Comparison of ENCODE assay signal across 30 mouse cellular contexts in genomic region chr14:118426562-118426961, GRCm38 (mm10).
"Had no signal": no experiment of that assay in that cellular context is flagged by ENCODE, and none has a peak within 500 bp of the region (broad histone marks: within the 10 kb centered on the region; RNA-seq: fewer than 3 reads in every experiment).

No protein-coding gene starts in this region.

- H3K9me3 ChIP-seq: heart, embryonic 12.5 days; heart, embryonic 13.5 days; heart, embryonic 15.5 days; hindbrain, embryonic 10.5 days; hindbrain, embryonic 12.5 days; hindbrain, embryonic 13.5 days; hindbrain, embryonic 15.5 days; intestine, embryonic 15.5 days; kidney, embryonic 15.5 days had no signal

- H3K4me2 ChIP-seq: heart, embryonic 12.5 days; heart, embryonic 13.5 days; heart, embryonic 15.5 days; hindbrain, embryonic 12.5 days; hindbrain, embryonic 13.5 days; hindbrain, embryonic 14.5 days; hindbrain, embryonic 15.5 days; intestine, embryonic 15.5 days; kidney, embryonic 15.5 days had no signal

- DNase-seq: heart, postnatal 10 days; heart, postnatal 14 days; heart, postnatal 36 days; heart, postnatal 4 days; kidney, adult 11 months; kidney, adult 18-20 months; kidney, adult 2 months; kidney, adult 8-10 months; kidney, adult 9 months; kidney, postnatal 10 days; kidney, postnatal 14 days; kidney, postnatal 25 days; kidney, postnatal 36 days; kidney, postnatal 4 days; layer of hippocampus, adult 9-11 months; layer of hippocampus, postnatal 36 days had no signal

- H3K27me3 ChIP-seq: hindbrain, embryonic 15.5 days had no signal

- H3K27ac ChIP-seq: heart, embryonic 13.5 days; heart, embryonic 15.5 days; hindbrain, embryonic 12.5 days; hindbrain, embryonic 13.5 days; hindbrain, embryonic 14.5 days; hindbrain, embryonic 15.5 days; hindbrain, postnatal 0 days; intestine, embryonic 15.5 days; kidney, embryonic 15.5 days; kidney, postnatal 0 days; layer of hippocampus, adult 2 months; left cerebral cortex, adult 2 months had no signal

- H3K4me3 ChIP-seq: heart, embryonic 12.5 days; heart, embryonic 13.5 days; heart, embryonic 15.5 days; hindbrain, embryonic 10.5 days; hindbrain, embryonic 12.5 days; hindbrain, embryonic 13.5 days; hindbrain, embryonic 15.5 days; intestine, embryonic 15.5 days; kidney, embryonic 15.5 days; layer of hippocampus, adult 2 months; left cerebral cortex, adult 2 months had no signal

- H3K9ac ChIP-seq: heart, embryonic 12.5 days; heart, embryonic 13.5 days; heart, embryonic 15.5 days; hindbrain, embryonic 12.5 days; hindbrain, embryonic 13.5 days; hindbrain, embryonic 14.5 days; hindbrain, embryonic 15.5 days; intestine, embryonic 15.5 days; kidney, embryonic 15.5 days had no signal

- H3K36me3 ChIP-seq: heart, embryonic 12.5 days; heart, embryonic 13.5 days; heart, embryonic 15.5 days; hindbrain, embryonic 10.5 days; hindbrain, embryonic 12.5 days; hindbrain, embryonic 13.5 days; hindbrain, embryonic 15.5 days; intestine, embryonic 15.5 days; kidney, embryonic 15.5 days had no signal
